Mouse (Mus musculus) right cerebral cortex, adult 18-20 months (tissue): ENCODE results near the gene Rbl2.

Source experiments
- DNase-seq: peaks from one replicate; pipeline ENCODE4 v3.0.0; 2022; ENCODE audit warnings: mixed read lengths

Rbl2 gene

GRCm38 (mm10) chr8:91069834-91070233 is at the start of gene Rbl2:
Gene Rbl2 (plus strand): TSS chr8:91070057.
- DNase-seq = peak; percentile 97

GRCm38 (mm10) chr8:91034417-91034816 is 35.4 kb upstream of the Rbl2 start:
- DNase-seq = no peak

GRCm38 (mm10) chr8:91036905-91037304 is 33.0 kb upstream of the Rbl2 start:
- no peak for DNase-seq

- no peak for DNase-seq
Measured at GRCm38 (mm10) chr8:91038637-91039036, 31.2 kb upstream of the Rbl2 start.

- no peak for DNase-seq
Measured at GRCm38 (mm10) chr8:91046370-91046769, 23.5 kb upstream of the Rbl2 start.

GRCm38 (mm10) chr8:91051037-91051436 is 18.8 kb upstream of the Rbl2 start:
- DNase-seq = peak; percentile 61

- no peak for DNase-seq
Measured at GRCm38 (mm10) chr8:91054418-91054817, 15.4 kb upstream of the Rbl2 start.

- no peak for DNase-seq
Measured at GRCm38 (mm10) chr8:91056848-91057247, 13.0 kb upstream of the Rbl2 start.

GRCm38 (mm10) chr8:91059086-91059578 is 10.7 kb upstream of the Rbl2 start:
- no peak for DNase-seq

- no peak for DNase-seq
Measured at GRCm38 (mm10) chr8:91059884-91060510, 9.9 kb upstream of the Rbl2 start.

GRCm38 (mm10) chr8:91060555-91061471 is 9.0 kb upstream of the Rbl2 start:
- peak; percentile 21 for DNase-seq

- DNase-seq = no peak
Measured at GRCm38 (mm10) chr8:91065179-91065578, 4.7 kb upstream of the Rbl2 start.

- no peak for DNase-seq
Measured at GRCm38 (mm10) chr8:91069407-91069806, 450 bp upstream of the Rbl2 start.

GRCm38 (mm10) chr8:91070275-91070859 is 510 bp downstream of the Rbl2 start:
- peak; percentile 73 for DNase-seq

- DNase-seq = no peak
Measured at GRCm38 (mm10) chr8:91077077-91077867, 7.4 kb downstream of the Rbl2 start.

GRCm38 (mm10) chr8:91079678-91080077 is 9.8 kb downstream of the Rbl2 start:
- no peak for DNase-seq

- DNase-seq = no peak
Measured at GRCm38 (mm10) chr8:91081911-91082310, 12.1 kb downstream of the Rbl2 start.

- DNase-seq = no peak
Measured at GRCm38 (mm10) chr8:91082428-91082827, 12.6 kb downstream of the Rbl2 start.

- no peak for DNase-seq
Measured at GRCm38 (mm10) chr8:91088452-91088851, 18.6 kb downstream of the Rbl2 start.

GRCm38 (mm10) chr8:91089601-91090000 is 19.7 kb downstream of the Rbl2 start:
- DNase-seq = no peak

- DNase-seq = no peak
Measured at GRCm38 (mm10) chr8:91094135-91094534, 24.3 kb downstream of the Rbl2 start.

- DNase-seq = no peak
Measured at GRCm38 (mm10) chr8:91098106-91098505, 28.2 kb downstream of the Rbl2 start.

GRCm38 (mm10) chr8:91106271-91106670 is 36.4 kb downstream of the Rbl2 start:
- DNase-seq = no peak
